Mouse (Mus musculus): ENCODE results near the gene Nedd9. TPM values are rescaled to one million over a fixed set of nuclear protein-coding genes. Genes with fewer than 3 reads are reported as not detected.
A peak's percentile ranks its signal among the peaks of the same experiment; 100 is the strongest.

The Nedd9 gene
- polyA plus RNA-seq, 1 experiment = 24.7 TPM

DNA sequence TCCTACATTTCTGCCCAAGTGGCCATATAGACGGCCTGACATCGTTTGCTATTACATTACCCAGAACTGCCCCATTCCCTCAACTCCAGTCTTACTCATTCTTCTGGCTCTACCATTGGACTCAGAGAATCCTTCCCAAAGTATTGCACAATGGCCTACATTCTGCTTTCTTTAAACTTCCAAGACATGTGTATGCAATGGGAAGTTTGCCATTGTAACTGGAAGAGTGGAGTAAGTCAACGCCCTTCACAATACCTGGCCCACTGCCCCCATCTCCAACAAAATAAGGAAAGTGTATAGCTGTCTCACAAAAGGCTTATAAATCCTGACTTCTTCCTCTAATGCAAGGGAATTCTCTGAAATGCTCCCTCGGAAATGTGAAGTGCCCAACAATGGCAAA lies 30.0 kb upstream of the Nedd9 start:
- no peak for TF ChIP-seq POLR2A (IDR thresholded peaks at IDR 0.05; ENCODE audit: low read depth, low read length)
- TF ChIP-seq CTCF (conservative IDR thresholded peaks at IDR 0.05; ENCODE audit: insufficient read depth, insufficient read length, low read depth, low read length) = no peak
- Histone ChIP-seq H3K4me1 (ENCODE audit: control insufficient read depth, insufficient read depth, low read length) (no peaks in the 10 kb centered on the region), H3K27me3 (replicated peaks; ENCODE audit: control insufficient read depth, insufficient read depth, low read length) (no peaks in the 10 kb centered on the region), H3K4me3 (ENCODE audit: insufficient read depth, low read depth, low read length) (no peak overlapping the region), H3K27ac (ENCODE audit: insufficient read depth, low read depth, low read length) (no peak overlapping the region), H3K36me3 (ENCODE audit: control insufficient read depth, insufficient read depth, low read length) (no peaks in the 10 kb centered on the region)
- no peak for DNase-seq
- 92% methylated on average over 4 of the region's 4 CpGs for WGBS

DNA sequence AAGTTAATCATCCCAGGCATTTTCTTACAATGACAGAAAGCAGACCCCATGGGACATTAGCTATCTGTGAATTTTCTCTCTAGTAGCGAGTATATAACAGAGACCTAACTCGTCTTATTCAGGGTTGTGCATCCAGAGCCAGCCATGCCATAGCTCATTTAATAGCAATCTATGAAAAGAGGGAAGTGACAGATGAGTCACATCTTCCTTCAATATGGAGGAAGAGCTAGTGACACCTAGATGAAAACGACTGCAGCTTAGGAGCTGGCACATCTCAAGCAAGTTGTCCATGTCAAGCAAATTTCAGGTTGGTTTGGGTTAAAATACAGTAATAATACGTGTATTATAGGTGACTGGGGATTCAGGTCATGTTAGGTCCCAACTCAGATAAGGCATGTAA lies 28.6 kb upstream of the Nedd9 start:
- WGBS = 82% methylated on average over 4 of the region's 4 CpGs
- no peak for DNase-seq
- no peak overlapping the region for H3K4me3 ChIP-seq (ENCODE audit: insufficient read depth, low read depth, low read length)
- H3K4me1 ChIP-seq (ENCODE audit: control insufficient read depth, insufficient read depth, low read length) = no peaks in the 10 kb centered on the region
- TF ChIP-seq CTCF (conservative IDR thresholded peaks at IDR 0.05; ENCODE audit: insufficient read depth, insufficient read length, low read depth, low read length) (no peak), POLR2A (IDR thresholded peaks at IDR 0.05; ENCODE audit: low read depth, low read length) (no peak)
- H3K27ac ChIP-seq (ENCODE audit: insufficient read depth, low read depth, low read length) = no peak overlapping the region
- no peaks in the 10 kb centered on the region for H3K27me3 ChIP-seq (replicated peaks; ENCODE audit: control insufficient read depth, insufficient read depth, low read length)
- H3K36me3 ChIP-seq (ENCODE audit: control insufficient read depth, insufficient read depth, low read length) = no peaks in the 10 kb centered on the region

GRCm38 (mm10) chr13:41514918-41515317 lies 27.8 kb upstream of the Nedd9 start:
- WGBS = 51% methylated on average over 8 of the region's 8 CpGs
- H3K27me3 ChIP-seq (replicated peaks; ENCODE audit: control insufficient read depth, insufficient read depth, low read length) = no peaks in the 10 kb centered on the region
- H3K36me3 ChIP-seq (ENCODE audit: control insufficient read depth, insufficient read depth, low read length) = no peaks in the 10 kb centered on the region
- H3K4me3 ChIP-seq (ENCODE audit: insufficient read depth, low read depth, low read length) = no peak overlapping the region
- no peak for TF ChIP-seq CTCF (conservative IDR thresholded peaks at IDR 0.05; ENCODE audit: insufficient read depth, insufficient read length, low read depth, low read length)
- TF ChIP-seq POLR2A (IDR thresholded peaks at IDR 0.05; ENCODE audit: low read depth, low read length) = no peak
- no peaks in the 10 kb centered on the region for H3K4me1 ChIP-seq (ENCODE audit: control insufficient read depth, insufficient read depth, low read length)
- DNase-seq = no peak
- H3K27ac ChIP-seq (ENCODE audit: insufficient read depth, low read depth, low read length) = no peak overlapping the region

- WGBS = 90% methylated on average over 3 of the region's 3 CpGs
These were observed 26.3 kb upstream of the Nedd9 start for GRCm38 (mm10) chr13:41513456-41513855.

GRCm38 (mm10) chr13:41512243-41512642 lies 25.1 kb upstream of the Nedd9 start:
- no peaks in the 10 kb centered on the region for H3K27me3 ChIP-seq (replicated peaks; ENCODE audit: control insufficient read depth, insufficient read depth, low read length)
- no peaks in the 10 kb centered on the region for H3K36me3 ChIP-seq (ENCODE audit: control insufficient read depth, insufficient read depth, low read length)
- H3K4me1 ChIP-seq (ENCODE audit: control insufficient read depth, insufficient read depth, low read length) = no peaks in the 10 kb centered on the region
- H3K4me3 ChIP-seq (ENCODE audit: insufficient read depth, low read depth, low read length) = no peak overlapping the region
- TF ChIP-seq POLR2A (IDR thresholded peaks at IDR 0.05; ENCODE audit: low read depth, low read length) (no peak), CTCF (conservative IDR thresholded peaks at IDR 0.05; ENCODE audit: insufficient read depth, insufficient read length, low read depth, low read length) (no peak)
- 60% methylated on average over 4 of the region's 4 CpGs for WGBS
- no peak overlapping the region for H3K27ac ChIP-seq (ENCODE audit: insufficient read depth, low read depth, low read length)
- peak; percentile 41 for DNase-seq

More at GRCm38 (mm10) chr13:41513456-41513855, 26.3 kb upstream of the Nedd9 start:
- Histone ChIP-seq H3K4me1 (ENCODE audit: control insufficient read depth, insufficient read depth, low read length) (no peaks in the 10 kb centered on the region), H3K27me3 (replicated peaks; ENCODE audit: control insufficient read depth, insufficient read depth, low read length) (no peaks in the 10 kb centered on the region), H3K4me3 (ENCODE audit: insufficient read depth, low read depth, low read length) (no peak overlapping the region), H3K36me3 (ENCODE audit: control insufficient read depth, insufficient read depth, low read length) (no peaks in the 10 kb centered on the region), H3K27ac (ENCODE audit: insufficient read depth, low read depth, low read length) (no peak overlapping the region)
- no peak for DNase-seq
- TF ChIP-seq POLR2A (IDR thresholded peaks at IDR 0.05; ENCODE audit: low read depth, low read length) = no peak
- no peak for TF ChIP-seq CTCF (conservative IDR thresholded peaks at IDR 0.05; ENCODE audit: insufficient read depth, insufficient read length, low read depth, low read length)

DNA sequence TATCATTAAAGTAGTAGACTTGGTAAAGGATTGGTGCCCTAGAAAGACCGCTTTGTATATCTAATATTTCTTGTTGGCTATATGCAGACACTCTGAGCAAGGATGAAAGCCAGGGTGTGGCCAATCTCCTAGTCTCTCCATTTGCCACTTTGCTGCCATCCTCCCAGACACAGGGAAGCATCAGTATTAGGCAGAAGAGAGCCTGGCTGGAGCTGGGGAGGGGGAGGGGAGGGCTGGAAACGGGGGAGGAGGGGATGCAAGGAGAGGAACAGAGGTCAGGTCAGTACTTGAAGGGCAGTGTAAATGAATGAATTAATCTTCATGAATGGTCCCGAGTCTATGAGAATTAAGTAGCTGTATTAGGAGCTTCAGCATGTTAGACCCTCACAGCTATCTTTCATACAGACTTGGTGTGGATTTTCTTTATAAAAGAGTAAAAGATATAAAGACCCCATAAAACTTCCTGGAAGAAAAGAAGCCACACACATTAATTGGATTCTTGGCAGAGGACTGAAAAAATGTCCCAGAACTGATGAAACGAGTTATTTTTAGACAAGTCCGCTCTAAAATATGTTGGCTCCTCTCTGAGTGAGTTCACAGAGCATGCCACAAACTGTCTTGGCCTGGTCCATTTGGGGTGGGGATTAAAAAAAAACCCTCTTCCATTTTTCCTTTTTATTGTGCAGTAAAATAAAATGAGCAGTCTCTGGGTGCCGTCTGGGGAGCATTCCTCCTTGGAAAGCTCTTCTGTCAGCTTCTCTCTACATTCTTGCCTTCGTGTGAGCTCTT lies 23.7 kb upstream of the Nedd9 start:
- peak overlapping the region; percentile 2; the same call in 1 of the 2 replicates for H3K27ac ChIP-seq (ENCODE audit: insufficient read depth, low read depth, low read length)
- H3K36me3 ChIP-seq (ENCODE audit: control insufficient read depth, insufficient read depth, low read length) = no peaks in the 10 kb centered on the region
- no peak overlapping the region for H3K4me3 ChIP-seq (ENCODE audit: insufficient read depth, low read depth, low read length)
- no peaks in the 10 kb centered on the region for H3K4me1 ChIP-seq (ENCODE audit: control insufficient read depth, insufficient read depth, low read length)
- 44% methylated on average over 7 of the region's 7 CpGs for WGBS
- no peaks in the 10 kb centered on the region for H3K27me3 ChIP-seq (replicated peaks; ENCODE audit: control insufficient read depth, insufficient read depth, low read length)
- peak; percentile 58 for DNase-seq
- TF ChIP-seq CTCF (conservative IDR thresholded peaks at IDR 0.05; ENCODE audit: insufficient read depth, insufficient read length, low read depth, low read length) (no peak), POLR2A (IDR thresholded peaks at IDR 0.05; ENCODE audit: low read depth, low read length) (no peak)

DNA sequence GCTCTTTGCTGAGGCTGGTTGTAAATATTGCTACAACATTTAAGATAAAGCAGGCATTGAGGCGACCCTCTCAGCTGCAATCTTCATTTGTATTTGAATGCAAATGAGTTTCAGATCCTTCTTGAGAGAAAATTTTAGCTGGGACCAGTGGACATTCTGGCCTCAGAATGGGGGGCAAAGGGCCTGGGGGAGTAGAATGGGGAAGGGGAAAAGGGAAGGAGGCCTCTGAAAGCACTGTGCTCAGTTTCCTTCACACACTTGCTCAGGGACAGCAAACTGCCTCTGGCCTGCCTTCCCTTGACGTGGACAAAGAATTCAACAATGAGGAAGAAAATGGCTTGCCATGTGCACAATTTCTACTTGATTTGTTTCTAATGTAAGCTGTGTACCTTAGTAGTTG lies 18.4 kb upstream of the Nedd9 start:
- TF ChIP-seq CTCF (conservative IDR thresholded peaks at IDR 0.05; ENCODE audit: insufficient read depth, insufficient read length, low read depth, low read length) (no peak), POLR2A (IDR thresholded peaks at IDR 0.05; ENCODE audit: low read depth, low read length) (no peak)
- Histone ChIP-seq H3K36me3 (ENCODE audit: control insufficient read depth, insufficient read depth, low read length) (no peaks in the 10 kb centered on the region), H3K27ac (ENCODE audit: insufficient read depth, low read depth, low read length) (no peak overlapping the region), H3K27me3 (replicated peaks; ENCODE audit: control insufficient read depth, insufficient read depth, low read length) (no peaks in the 10 kb centered on the region), H3K4me1 (ENCODE audit: control insufficient read depth, insufficient read depth, low read length) (no peaks in the 10 kb centered on the region), H3K4me3 (ENCODE audit: insufficient read depth, low read depth, low read length) (no peak overlapping the region)
- WGBS = 91% methylated on average over 2 of the region's 2 CpGs
- DNase-seq = no peak

Measured in kidney, adult 2 months (tissue).